Comparison of ENCODE assay signal across 9 mouse cellular contexts in the genomic region with DNA sequence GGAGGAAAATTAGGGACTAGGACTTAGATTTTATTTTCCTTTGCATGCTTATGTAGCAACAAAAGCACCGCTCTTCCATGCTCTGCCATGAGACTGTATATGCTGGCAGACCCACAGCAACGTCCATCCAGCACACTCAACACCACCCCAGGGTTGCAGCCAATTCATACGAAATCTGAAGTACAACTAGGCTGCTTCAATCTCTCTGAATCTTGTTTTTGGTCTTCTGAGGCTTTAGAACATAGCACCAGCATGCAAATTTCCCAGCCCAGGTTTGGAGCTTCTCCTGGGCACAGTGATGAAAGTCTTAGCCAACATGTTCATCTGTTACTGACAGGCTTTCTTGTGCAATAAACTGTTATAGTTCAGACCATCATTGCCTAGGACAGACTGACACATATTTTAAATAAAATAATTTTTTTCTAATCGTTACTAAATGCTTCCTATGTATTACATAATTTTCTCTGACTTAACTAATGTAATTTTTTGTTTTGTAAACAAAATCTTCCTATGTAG. TPM values are rescaled to one million over a fixed set of nuclear protein-coding genes. Genes with fewer than 3 reads are reported as not detected.
DNase-seq lines count a peak whose midpoint lies in the region; ATAC-seq and TF ChIP-seq lines count a peak whose summit lies in the region.
"Had no signal": no experiment of that assay in that cellular context is flagged by ENCODE, and none has a peak within 500 bp of the region (broad histone marks: within the 10 kb centered on the region; RNA-seq: fewer than 3 reads in every experiment).

No protein-coding gene starts in this region.

- no peak for TF ChIP-seq POLR2A in kidney, adult 2 months (IDR thresholded peaks at IDR 0.05; ENCODE audit: low read depth, low read length)

- H3K27ac ChIP-seq in kidney, adult 2 months (ENCODE audit: insufficient read depth, low read depth, low read length), result 0 out of 2 replicates have a peak overlapping the region, but pooled peaks have one; percentile 11
- peak overlapping the region; percentile 67 for H3K27ac ChIP-seq in forebrain, postnatal 0 days (ENCODE audit: low read depth, low read length)
- H3K27ac ChIP-seq in midbrain, embryonic 12.5 days (replicated peaks), result peak overlapping the region; percentile 61
- H3K27ac ChIP-seq: limb, embryonic 13.5 days had no signal

- no peaks in the 10 kb centered on the region for H3K36me3 ChIP-seq in kidney, adult 2 months (ENCODE audit: control insufficient read depth, insufficient read depth, low read length)
- H3K36me3 ChIP-seq in forebrain, postnatal 0 days (ENCODE audit: insufficient read depth), result no peaks in the 10 kb centered on the region
- H3K36me3 ChIP-seq in midbrain, embryonic 12.5 days, result peaks cover 4% of the 10 kb centered on the region; the same call in 1 of the 2 replicates

- H3K4me1 ChIP-seq in kidney, adult 2 months (ENCODE audit: control insufficient read depth, insufficient read depth, low read length), result peaks cover 25% of the 10 kb centered on the region
- peaks cover 32% of the 10 kb centered on the region for H3K4me1 ChIP-seq in forebrain, postnatal 0 days (ENCODE audit: insufficient read depth)
- H3K4me1 ChIP-seq in midbrain, embryonic 12.5 days, result peaks cover 45% of the 10 kb centered on the region

- no peak overlapping the region for H3K9ac ChIP-seq in forebrain, postnatal 0 days
- no peak overlapping the region for H3K9ac ChIP-seq in midbrain, embryonic 12.5 days (replicated peaks)
- H3K9ac ChIP-seq: limb, embryonic 13.5 days had no signal

- ATAC-seq in forebrain, postnatal 0 days, result no peak
- ATAC-seq in midbrain, embryonic 12.5 days (ENCODE audit: low FRiP score, low read depth), result no peak

- H3K9me3 ChIP-seq in forebrain, postnatal 0 days (ENCODE audit: low read length), result no peaks in the 10 kb centered on the region
- no peaks in the 10 kb centered on the region for H3K9me3 ChIP-seq in midbrain, embryonic 12.5 days
- H3K9me3 ChIP-seq: limb, embryonic 13.5 days had no signal

- no peak for DNase-seq in kidney, adult 2 months
- no peak for DNase-seq in kidney, adult 18-20 months
- peak; percentile 30 for DNase-seq in adipocyte (ENCODE audit: low spot score)
- no peak for DNase-seq in forebrain, postnatal 0 days
- DNase-seq in retina, postnatal 1 day, result no peak
- DNase-seq in layer of hippocampus, postnatal 36 days, result no peak
- DNase-seq in cerebellum, postnatal 4 days (ENCODE audit: low spot score in 2 of 2), result no peak

- H3K4me3 ChIP-seq in kidney, adult 2 months (ENCODE audit: insufficient read depth, low read depth, low read length), result no peak overlapping the region
- no peak overlapping the region for H3K4me3 ChIP-seq in forebrain, postnatal 0 days (ENCODE audit: low read depth, low read length)
- no peak overlapping the region for H3K4me3 ChIP-seq in midbrain, embryonic 12.5 days
- H3K4me3 ChIP-seq: limb, embryonic 13.5 days had no signal

- no peak for TF ChIP-seq CTCF in kidney, adult 2 months (conservative IDR thresholded peaks at IDR 0.05; ENCODE audit: insufficient read depth, insufficient read length, low read depth, low read length)
- no peak for TF ChIP-seq CTCF in forebrain, postnatal 0 days (IDR thresholded peaks at IDR 0.05; ENCODE audit: low read depth)

- H3K27me3 ChIP-seq in kidney, adult 2 months (replicated peaks; ENCODE audit: control insufficient read depth, insufficient read depth, low read length), result no peaks in the 10 kb centered on the region
- no peaks in the 10 kb centered on the region for H3K27me3 ChIP-seq in forebrain, postnatal 0 days (ENCODE audit: insufficient read depth, low read length)
- no peaks in the 10 kb centered on the region for H3K27me3 ChIP-seq in midbrain, embryonic 12.5 days
- H3K27me3 ChIP-seq: limb, embryonic 13.5 days had no signal

- WGBS in kidney, adult 2 months, result 66% methylated on average over 4 of the region's 4 CpGs
- WGBS in forebrain, postnatal 0 days, result 52% methylated on average over 4 of the region's 4 CpGs
- 74% methylated on average over 4 of the region's 4 CpGs for WGBS in midbrain, embryonic 12.5 days

- H3K4me2 ChIP-seq in forebrain, postnatal 0 days (ENCODE audit: low read depth), result no peak overlapping the region
- H3K4me2 ChIP-seq in midbrain, embryonic 12.5 days (replicated peaks), result no peak overlapping the region
- H3K4me2 ChIP-seq: limb, embryonic 13.5 days had no signal

RNA-seq across cellular contexts. Expression of a gene that starts 39.5 kb away (rescaled TPM):
- 8.3 and 9.4 TPM in 2 replicates for polyA plus RNA-seq in kidney, adult 2 months (2012; rRNA removed)
- total RNA-seq in forebrain, postnatal 0 days (2014; rRNA removed), result 9.8 and 9.9 TPM in 2 replicates
- 3.8 and 5.0 TPM in 2 replicates for polyA plus RNA-seq in forebrain, postnatal 0 days (2015; fragmentation: Nextera tagmentation; extraction: Ambion mirVana)
- polyA plus RNA-seq in midbrain, embryonic 12.5 days (2016; fragmentation: Nextera tagmentation; extraction: Ambion mirVana), result 12.0 and 15.4 TPM in 2 replicates
- 10 to 100 TPM; 51.2 to 52.8 TPM for total RNA-seq in layer of hippocampus, postnatal 36 days (2021)

Comparison
In these comparisons a context has a peak if more than half of its experiments do, and no peak if none do; other contexts are left out.
1. H3K27ac ChIP-seq: peak in every context shown above with its lines; median percentile 67 in forebrain, postnatal 0 days; 61 in midbrain, embryonic 12.5 days; 11 in kidney, adult 2 months.